Mouse (Mus musculus) spleen, postnatal 4 days (tissue): ENCODE measurements at regions not wholly inside any gene's neighbourhood (a gene's known extent, or its start where the extent isn't known, plus 50 kb on each side); places are given as distances from the start of the nearest gene placed in this dataset.
A peak's percentile ranks its signal among the peaks of the same experiment; 100 is the strongest.

Experiments used
- DNase-seq, 2 experiments: peaks; one replicate each; pipeline ENCODE4 v3.0.0; 2022; ENCODE audit warnings: low spot score in 2 of 2

- DNase-seq = no peak
Observed at GRCm38 (mm10) chr2:74930702-74931101, 105.1 kb downstream of the Mtx2 start.

- no peak for DNase-seq
Observed at GRCm38 (mm10) chr2:74933190-74933589, 107.6 kb downstream of the Mtx2 start.

- no peak for DNase-seq
Observed at GRCm38 (mm10) chr2:74933771-74934170, 108.2 kb downstream of the Mtx2 start.

- DNase-seq = no peak
Observed at GRCm38 (mm10) chr2:74938711-74939110, 113.1 kb downstream of the Mtx2 start.

- DNase-seq = no peak
Observed at GRCm38 (mm10) chr2:74941966-74942365, 116.4 kb downstream of the Mtx2 start.

GRCm38 (mm10) chr2:74942611-74943198 is 117.1 kb downstream of the Mtx2 start:
- no peak for DNase-seq

- no peak for DNase-seq
Observed at GRCm38 (mm10) chr2:74945185-74945749, 119.7 kb downstream of the Mtx2 start.

GRCm38 (mm10) chr2:74951401-74952260 is 126.0 kb downstream of the Mtx2 start:
- DNase-seq = no peak

GRCm38 (mm10) chr2:74954101-74954500 is 128.5 kb downstream of the Mtx2 start:
- DNase-seq = no peak

- no peak for DNase-seq
Observed at GRCm38 (mm10) chr2:74955281-74956128, 129.9 kb downstream of the Mtx2 start.

- no peak for DNase-seq
Observed at GRCm38 (mm10) chr2:74956129-74956450, 130.5 kb downstream of the Mtx2 start.

- DNase-seq = no peak
Observed at GRCm38 (mm10) chr2:74956556-74956955, 131.0 kb downstream of the Mtx2 start.

- no peak for DNase-seq
Observed at GRCm38 (mm10) chr2:74959936-74960335, 134.3 kb downstream of the Mtx2 start.

- DNase-seq = no peak
Observed at GRCm38 (mm10) chr2:74962416-74962815, 136.8 kb downstream of the Mtx2 start.

GRCm38 (mm10) chr2:74964360-74964759 is 138.8 kb downstream of the Mtx2 start:
- DNase-seq = peak; percentile 59 to 85

GRCm38 (mm10) chr2:74964980-74965379 is 139.4 kb downstream of the Mtx2 start:
- DNase-seq = no peak

- DNase-seq = no peak
Observed at GRCm38 (mm10) chr2:74965384-74966060, 139.9 kb downstream of the Mtx2 start.

- no peak for DNase-seq
Observed at GRCm38 (mm10) chr2:74970611-74971265, 145.1 kb downstream of the Mtx2 start.

GRCm38 (mm10) chr2:74973386-74973785 is 147.8 kb downstream of the Mtx2 start:
- no peak for DNase-seq

- no peak for DNase-seq
Observed at GRCm38 (mm10) chr2:74974595-74975325, 149.2 kb downstream of the Mtx2 start.
